Mouse (Mus musculus) liver, embryonic 14.5 days (tissue): ENCODE measurements at regions not wholly inside any gene's neighbourhood (a gene's known extent, or its start where the extent isn't known, plus 50 kb on each side); places are given as distances from the start of the nearest gene placed in this dataset.

Experiments
- ATAC-seq: fragments of 200-750 bp; cut with Nextera tagmentation; 2 replicates; pipeline ENCODE4 v1.8.0; 2017; ENCODE audit warnings: moderate number of reproducible peaks, mild to moderate bottlenecking, moderate library complexity; ENCODE audit not compliant: insufficient read depth
- DNase-seq, 3 experiments: peaks; one replicate each; pipeline ENCODE4 v3.0.0-alpha.2; 2012 to 2013; ENCODE audit warnings: low read depth in 3 of 3, low spot score in 3 of 3
- H3K27ac ChIP-seq: fragments of 300-500 bp; sonication (generic); 2 replicates; pipeline ENCODE4 v1.5.1; 2014; ENCODE audit warnings: moderate library complexity, mild to moderate bottlenecking, control low read depth, inconsistent platforms
- H3K27me3 ChIP-seq: fragments of 300-500 bp; sonication (generic); 2 replicates; pipeline ENCODE4 v1.6.1; 2014; ENCODE audit warnings: mild to moderate bottlenecking, low read length, moderate library complexity; ENCODE audit not compliant: control insufficient read depth, insufficient read depth
- H3K36me3 ChIP-seq: fragments of 300-500 bp; sonication (generic); replicated peaks from 2 replicates; pipeline ENCODE4 v1.6.1; 2014; ENCODE audit warnings: low read depth; ENCODE audit not compliant: control insufficient read depth, insufficient read depth
- H3K4me1 ChIP-seq, 2 experiments: fragments of 200-500 bp in 1 of 2; fragments of 300-500 bp in 1 of 2; sonication (generic) in 1 of 2; replicated peaks; 2 replicates each; pipeline ENCODE4 v1.6.1; 2012 to 2014; ENCODE audit warnings: antibody characterized with exemption in 1 of 2, inconsistent platforms in 1 of 2, low read length in 1 of 2; ENCODE audit not compliant: control insufficient read depth in 2 of 2, insufficient read depth in 2 of 2
- H3K4me2 ChIP-seq: fragments of 300-500 bp; sonication (generic); 2 replicates; pipeline ENCODE4 v1.6.1; 2014; ENCODE audit warnings: low read depth, mild to moderate bottlenecking, control low read depth, moderate library complexity
- H3K4me3 ChIP-seq, 2 experiments: fragments of 200-500 bp in 1 of 2; fragments of 300-500 bp in 1 of 2; sonication (generic) in 1 of 2; 2 replicates each; pipeline ENCODE4 v1.5.1; 2012 to 2014; ENCODE audit warnings: low read depth in 2 of 2, low read length in 2 of 2, mild to moderate bottlenecking in 2 of 2, control low read depth in 1 of 2, inconsistent platforms in 1 of 2, moderate library complexity in 1 of 2; ENCODE audit not compliant: insufficient read depth in 1 of 2
- H3K9ac ChIP-seq: fragments of 300-500 bp; sonication (generic); replicated peaks from 2 replicates; pipeline ENCODE4 v1.6.1; 2014; ENCODE audit warnings: mild to moderate bottlenecking, control low read depth, moderate library complexity
- H3K9me3 ChIP-seq: fragments of 300-500 bp; sonication (generic); 2 replicates; pipeline ENCODE4 v1.6.1; 2016; ENCODE audit warnings: low read length, mixed read lengths; ENCODE audit not compliant: control insufficient read depth
- CTCF ChIP-seq: IDR thresholded peaks from 2 replicates; pipeline ENCODE4 v1.5.1; 2016; ENCODE audit warnings: antibody characterized with exemption, low read depth, control low read depth
- EP300 ChIP-seq: IDR thresholded peaks from 2 replicates; pipeline ENCODE4 v1.6.1; 2016; ENCODE audit warnings: antibody characterized with exemption, low read depth
- WGBS: fragments of 180-500 bp; shearing (Covaris S2); extraction: QIAGEN DNeasy Blood & Tissue Kit; methylation state at CpG from one replicate; pipeline ENCODE4 v1.1.7; 2014; ENCODE audit not compliant: insufficient replicate concordance; 5-methylcytosine and 5-hydroxymethylcytosine counted together

GRCm38 (mm10) chr10:98695371-98695725 is 218.9 kb upstream of the Atp2b1 start:
- H3K4me3 ChIP-seq, result no peak overlapping the region
- no peak for TF ChIP-seq CTCF
- TF ChIP-seq EP300, result no peak
- WGBS, result 64% methylated on average over 2 of the region's 2 CpGs
- no peak overlapping the region for H3K9ac ChIP-seq
- no peak for ATAC-seq
- no peaks in the 10 kb centered on the region for H3K4me1 ChIP-seq
- no peak overlapping the region for H3K27ac ChIP-seq
- H3K27me3 ChIP-seq, result no peaks in the 10 kb centered on the region
- no peak for DNase-seq
- H3K9me3 ChIP-seq, result no peaks in the 10 kb centered on the region
- no peak overlapping the region for H3K4me2 ChIP-seq
- no peaks in the 10 kb centered on the region for H3K36me3 ChIP-seq

- 60% methylated on average over 4 of the region's 4 CpGs for WGBS
- no peak for ATAC-seq
- TF ChIP-seq EP300 (no peak), CTCF (no peak)
- Histone ChIP-seq H3K9me3 (no peaks in the 10 kb centered on the region), H3K27ac (no peak overlapping the region), H3K36me3 (no peaks in the 10 kb centered on the region), H3K4me3 (no peak overlapping the region), H3K9ac (no peak overlapping the region), H3K4me2 (no peak overlapping the region), H3K27me3 (no peaks in the 10 kb centered on the region), H3K4me1 (no peaks in the 10 kb centered on the region)
- DNase-seq, result no peak
Measured at GRCm38 (mm10) chr10:98697866-98698265, 216.3 kb upstream of the Atp2b1 start.

- no peak overlapping the region for H3K4me3 ChIP-seq
- no peak overlapping the region for H3K4me2 ChIP-seq
- H3K9ac ChIP-seq, result no peak overlapping the region
- H3K9me3 ChIP-seq, result no peaks in the 10 kb centered on the region
- 70% methylated on average over 4 of the region's 4 CpGs for WGBS
- DNase-seq, result no peak
- H3K27me3 ChIP-seq, result no peaks in the 10 kb centered on the region
- no peaks in the 10 kb centered on the region for H3K36me3 ChIP-seq
- no peak for TF ChIP-seq CTCF
- no peak for TF ChIP-seq EP300
- H3K27ac ChIP-seq, result no peak overlapping the region
- no peak for ATAC-seq
- no peaks in the 10 kb centered on the region for H3K4me1 ChIP-seq
Measured at GRCm38 (mm10) chr10:98699579-98699978, 214.6 kb upstream of the Atp2b1 start.

- no peak overlapping the region for H3K4me3 ChIP-seq
Measured at GRCm38 (mm10) chr10:98700407-98700806, 213.8 kb upstream of the Atp2b1 start.

GRCm38 (mm10) chr10:98701285-98701684 is 212.9 kb upstream of the Atp2b1 start:
- Histone ChIP-seq H3K36me3 (no peaks in the 10 kb centered on the region), H3K4me3 (no peak overlapping the region), H3K9ac (no peak overlapping the region), H3K4me1 (no peaks in the 10 kb centered on the region), H3K4me2 (no peak overlapping the region), H3K27ac (no peak overlapping the region), H3K9me3 (no peaks in the 10 kb centered on the region), H3K27me3 (no peaks in the 10 kb centered on the region)
- 58% methylated on average over 3 of the region's 3 CpGs for WGBS
- TF ChIP-seq EP300 (no peak), CTCF (no peak)
- DNase-seq (no peak), ATAC-seq (no peak)

More at GRCm38 (mm10) chr10:98700407-98700806, 213.8 kb upstream of the Atp2b1 start:
- Histone ChIP-seq H3K27me3 (no peaks in the 10 kb centered on the region), H3K9me3 (no peaks in the 10 kb centered on the region), H3K4me2 (no peak overlapping the region), H3K9ac (no peak overlapping the region), H3K27ac (no peak overlapping the region), H3K36me3 (no peaks in the 10 kb centered on the region), H3K4me1 (no peaks in the 10 kb centered on the region)
- DNase-seq (no peak), ATAC-seq (no peak)
- TF ChIP-seq CTCF (no peak), EP300 (no peak)
- 59% methylated on average over 4 of the region's 4 CpGs for WGBS
